Mouse (Mus musculus): Measurements from ENCODE around the gene Pfdn5. TPM values are rescaled to one million over a fixed set of nuclear protein-coding genes. Genes with fewer than 3 reads are reported as not detected.

The Pfdn5 gene
- polyA plus RNA-seq, 1 experiment: 309 TPM

- no peak for TF ChIP-seq POLR2A (IDR thresholded peaks at IDR 0.05; ENCODE audit: insufficient read depth, low read length)
- TF ChIP-seq EP300 (IDR thresholded peaks at IDR 0.05; ENCODE audit: insufficient read depth, low read depth, low read length): no peak
- TF ChIP-seq CTCF (IDR thresholded peaks at IDR 0.05; ENCODE audit: low read depth, low read length): no peak
- Histone ChIP-seq H3K27ac (ENCODE audit: insufficient read depth, low read length) (no peak overlapping the region), H3K4me3 (ENCODE audit: low read depth, low read length) (no peak overlapping the region), H3K9me3 (replicated peaks; ENCODE audit: control insufficient read depth, insufficient read depth, low read length, poor library complexity, severe bottlenecking) (no peaks in the 10 kb centered on the region), H3K36me3 (ENCODE audit: control insufficient read depth, insufficient read depth, low read length, poor library complexity, severe bottlenecking) (no peaks in the 10 kb centered on the region), H3K27me3 (ENCODE audit: control insufficient read depth, insufficient read depth, low read length, poor library complexity, severe bottlenecking) (no peaks in the 10 kb centered on the region), H3K4me1 (ENCODE audit: control insufficient read depth, insufficient read depth, low read length) (peaks cover 4% of the 10 kb centered on the region), H3K9ac (ENCODE audit: low read depth, poor library complexity, severe bottlenecking) (peak overlapping the region; percentile 31; the same call in 1 of the 2 replicates)
Observed at GRCm38 (mm10) chr15:102369972-102370371, 44.1 kb downstream of the Pfdn5 start.

- peaks cover 4% of the 10 kb centered on the region for H3K4me1 ChIP-seq (ENCODE audit: control insufficient read depth, insufficient read depth, low read length)
- H3K27me3 ChIP-seq (ENCODE audit: control insufficient read depth, insufficient read depth, low read length, poor library complexity, severe bottlenecking): no peaks in the 10 kb centered on the region
- peak overlapping the region; percentile 6 for H3K4me3 ChIP-seq (ENCODE audit: low read depth, low read length)
- no peak for TF ChIP-seq CTCF (IDR thresholded peaks at IDR 0.05; ENCODE audit: low read depth, low read length)
- 0 out of 2 replicates have a peak, but pooled peaks have one; percentile 6 for TF ChIP-seq EP300 (IDR thresholded peaks at IDR 0.05; ENCODE audit: insufficient read depth, low read depth, low read length)
- H3K9ac ChIP-seq (ENCODE audit: low read depth, poor library complexity, severe bottlenecking): peak overlapping the region; percentile 19
- H3K9me3 ChIP-seq (replicated peaks; ENCODE audit: control insufficient read depth, insufficient read depth, low read length, poor library complexity, severe bottlenecking): no peaks in the 10 kb centered on the region
- no peak overlapping the region for H3K27ac ChIP-seq (ENCODE audit: insufficient read depth, low read length)
- no peaks in the 10 kb centered on the region for H3K36me3 ChIP-seq (ENCODE audit: control insufficient read depth, insufficient read depth, low read length, poor library complexity, severe bottlenecking)
Observed at GRCm38 (mm10) chr15:102370727-102371126, 44.8 kb downstream of the Pfdn5 start.

- peaks cover 2% of the 10 kb centered on the region for H3K4me1 ChIP-seq (ENCODE audit: control insufficient read depth, insufficient read depth, low read length)
- peak overlapping the region; percentile 56 for H3K9ac ChIP-seq (ENCODE audit: low read depth, poor library complexity, severe bottlenecking)
- no peaks in the 10 kb centered on the region for H3K36me3 ChIP-seq (ENCODE audit: control insufficient read depth, insufficient read depth, low read length, poor library complexity, severe bottlenecking)
- H3K27me3 ChIP-seq (ENCODE audit: control insufficient read depth, insufficient read depth, low read length, poor library complexity, severe bottlenecking): no peaks in the 10 kb centered on the region
- H3K9me3 ChIP-seq (replicated peaks; ENCODE audit: control insufficient read depth, insufficient read depth, low read length, poor library complexity, severe bottlenecking): no peaks in the 10 kb centered on the region
- H3K27ac ChIP-seq (ENCODE audit: insufficient read depth, low read length): no peak overlapping the region
- no peak for TF ChIP-seq EP300 (IDR thresholded peaks at IDR 0.05; ENCODE audit: insufficient read depth, low read depth, low read length)
- no peak for TF ChIP-seq CTCF (IDR thresholded peaks at IDR 0.05; ENCODE audit: low read depth, low read length)
- no peak for TF ChIP-seq POLR2A (IDR thresholded peaks at IDR 0.05; ENCODE audit: insufficient read depth, low read length)
- H3K4me3 ChIP-seq (ENCODE audit: low read depth, low read length): peak overlapping the region; percentile 73
Observed at GRCm38 (mm10) chr15:102376453-102377162, 50.7 kb downstream of the Pfdn5 start.

- Histone ChIP-seq H3K9me3 (replicated peaks; ENCODE audit: control insufficient read depth, insufficient read depth, low read length, poor library complexity, severe bottlenecking) (no peaks in the 10 kb centered on the region), H3K36me3 (ENCODE audit: control insufficient read depth, insufficient read depth, low read length, poor library complexity, severe bottlenecking) (no peaks in the 10 kb centered on the region), H3K4me1 (ENCODE audit: control insufficient read depth, insufficient read depth, low read length) (peaks cover 2% of the 10 kb centered on the region), H3K4me3 (ENCODE audit: low read depth, low read length) (peak overlapping the region; percentile 73), H3K27ac (ENCODE audit: insufficient read depth, low read length) (no peak overlapping the region), H3K27me3 (ENCODE audit: control insufficient read depth, insufficient read depth, low read length, poor library complexity, severe bottlenecking) (no peaks in the 10 kb centered on the region), H3K9ac (ENCODE audit: low read depth, poor library complexity, severe bottlenecking) (peak overlapping the region; percentile 56)
- TF ChIP-seq POLR2A (IDR thresholded peaks at IDR 0.05; ENCODE audit: insufficient read depth, low read length): no peak
- 0 out of 2 replicates have a peak, but pooled peaks have one; percentile 37 for TF ChIP-seq EP300 (IDR thresholded peaks at IDR 0.05; ENCODE audit: insufficient read depth, low read depth, low read length)
- TF ChIP-seq CTCF (IDR thresholded peaks at IDR 0.05; ENCODE audit: low read depth, low read length): peak; percentile 85
Observed at GRCm38 (mm10) chr15:102377163-102377543, 51.2 kb downstream of the Pfdn5 start.

- no peak overlapping the region for H3K27ac ChIP-seq (ENCODE audit: insufficient read depth, low read length)
- H3K4me3 ChIP-seq (ENCODE audit: low read depth, low read length): 0 out of 2 replicates have a peak overlapping the region, but pooled peaks have one; percentile 10
- peaks cover 2% of the 10 kb centered on the region for H3K4me1 ChIP-seq (ENCODE audit: control insufficient read depth, insufficient read depth, low read length)
- TF ChIP-seq POLR2A (IDR thresholded peaks at IDR 0.05; ENCODE audit: insufficient read depth, low read length): no peak
- no peak for TF ChIP-seq CTCF (IDR thresholded peaks at IDR 0.05; ENCODE audit: low read depth, low read length)
- TF ChIP-seq EP300 (IDR thresholded peaks at IDR 0.05; ENCODE audit: insufficient read depth, low read depth, low read length): no peak
- H3K9ac ChIP-seq (ENCODE audit: low read depth, poor library complexity, severe bottlenecking): no peak overlapping the region
- H3K9me3 ChIP-seq (replicated peaks; ENCODE audit: control insufficient read depth, insufficient read depth, low read length, poor library complexity, severe bottlenecking): no peaks in the 10 kb centered on the region
- H3K27me3 ChIP-seq (ENCODE audit: control insufficient read depth, insufficient read depth, low read length, poor library complexity, severe bottlenecking): no peaks in the 10 kb centered on the region
- H3K36me3 ChIP-seq (ENCODE audit: control insufficient read depth, insufficient read depth, low read length, poor library complexity, severe bottlenecking): no peaks in the 10 kb centered on the region
Observed at GRCm38 (mm10) chr15:102377810-102378262, 51.9 kb downstream of the Pfdn5 start.

Other genes with a start within 250 kb of the Pfdn5 start
- 10.4 and 12.8 TPM in 2 replicates for gene Tns2, start 225.7 kb upstream of the Pfdn5 start, polyA plus RNA-seq (2011; ENCODE audit: insufficient read depth, insufficient read length, low read depth, missing spikeins)
- gene Spryd3, start 189.9 kb upstream of the Pfdn5 start, polyA plus RNA-seq (2011; ENCODE audit: insufficient read depth, insufficient read length, low read depth, missing spikeins): 11.7 and 15.1 TPM in 2 replicates
- gene Igfbp6, start 181.8 kb upstream of the Pfdn5 start, polyA plus RNA-seq (2011; ENCODE audit: insufficient read depth, insufficient read length, low read depth, missing spikeins): 2.0 and 2.2 TPM in 2 replicates
- 0.45 TPM in 1 of 2 replicates, not detected in the other for gene Soat2, start 175.6 kb upstream of the Pfdn5 start, polyA plus RNA-seq (2011; ENCODE audit: insufficient read depth, insufficient read length, low read depth, missing spikeins)
- gene Zfp740, start 122.9 kb upstream of the Pfdn5 start, polyA plus RNA-seq (2011; ENCODE audit: insufficient read depth, insufficient read length, low read depth, missing spikeins): 53.7 and 54.3 TPM in 2 replicates
- gene Csad, start 121.4 kb upstream of the Pfdn5 start, polyA plus RNA-seq (2011; ENCODE audit: insufficient read depth, insufficient read length, low read depth, missing spikeins): 17.8 and 19.3 TPM in 2 replicates
- gene Itgb7, start 94.2 kb upstream of the Pfdn5 start, polyA plus RNA-seq (2011; ENCODE audit: insufficient read depth, insufficient read length, low read depth, missing spikeins): 3.1 and 9.7 TPM in 2 replicates
- 38.6 and 42.7 TPM in 2 replicates for gene Rarg, start 68.6 kb upstream of the Pfdn5 start, polyA plus RNA-seq (2011; ENCODE audit: insufficient read depth, insufficient read length, low read depth, missing spikeins)
- gene Gm9918, start 55.6 kb upstream of the Pfdn5 start, polyA plus RNA-seq (2011; ENCODE audit: insufficient read depth, insufficient read length, low read depth, missing spikeins): 0.81 and 1.1 TPM in 2 replicates
- gene Mfsd5, start 46.7 kb upstream of the Pfdn5 start, polyA plus RNA-seq (2011; ENCODE audit: insufficient read depth, insufficient read length, low read depth, missing spikeins): 23.2 and 28.0 TPM in 2 replicates
- gene Espl1, start 29.9 kb upstream of the Pfdn5 start, polyA plus RNA-seq (2011; ENCODE audit: insufficient read depth, insufficient read length, low read depth, missing spikeins): 68.7 and 71.7 TPM in 2 replicates
- gene Myg1, start 5.6 kb downstream of the Pfdn5 start, polyA plus RNA-seq (2011; ENCODE audit: insufficient read depth, insufficient read length, low read depth, missing spikeins): 38.6 and 48.8 TPM in 2 replicates
- 196 and 252 TPM in 2 replicates for gene Aaas, start 24.7 kb downstream of the Pfdn5 start, polyA plus RNA-seq (2011; ENCODE audit: insufficient read depth, insufficient read length, low read depth, missing spikeins)
- not detected in 2 replicates for gene Sp7, start 41.1 kb downstream of the Pfdn5 start, polyA plus RNA-seq (2011; ENCODE audit: insufficient read depth, insufficient read length, low read depth, missing spikeins)
- gene Sp1, start 80.0 kb downstream of the Pfdn5 start, polyA plus RNA-seq (2011; ENCODE audit: insufficient read depth, insufficient read length, low read depth, missing spikeins): 103 and 106 TPM in 2 replicates
- gene Amhr2, start 119.3 kb downstream of the Pfdn5 start, polyA plus RNA-seq (2011; ENCODE audit: insufficient read depth, insufficient read length, low read depth, missing spikeins): 1.8 and 2.8 TPM in 2 replicates
- 49.7 and 55.4 TPM in 2 replicates for gene Prr13, start 132.9 kb downstream of the Pfdn5 start, polyA plus RNA-seq (2011; ENCODE audit: insufficient read depth, insufficient read length, low read depth, missing spikeins)
- gene Pcbp2, start 144.4 kb downstream of the Pfdn5 start, polyA plus RNA-seq (2011; ENCODE audit: insufficient read depth, insufficient read length, low read depth, missing spikeins): 1,129 and 1,194 TPM in 2 replicates
- gene Gm10337, start 177.6 kb downstream of the Pfdn5 start, polyA plus RNA-seq (2011; ENCODE audit: insufficient read depth, insufficient read length, low read depth, missing spikeins): not detected in 2 replicates
- 11.1 and 14.0 TPM in 2 replicates for gene Map3k12, start 190.9 kb downstream of the Pfdn5 start, polyA plus RNA-seq (2011; ENCODE audit: insufficient read depth, insufficient read length, low read depth, missing spikeins)
- gene Tarbp2, start 192.1 kb downstream of the Pfdn5 start, polyA plus RNA-seq (2011; ENCODE audit: insufficient read depth, insufficient read length, low read depth, missing spikeins): 45.3 and 47.5 TPM in 2 replicates
- gene Npff, start 198.8 kb downstream of the Pfdn5 start, polyA plus RNA-seq (2011; ENCODE audit: insufficient read depth, insufficient read length, low read depth, missing spikeins): 0.68 and 1.0 TPM in 2 replicates

All from ES-Bruce4 (cell line).